In genomic region chr6:15714996-15715844, GRCm38 (mm10) we compare ENCODE assay signal across 34 mouse cellular contexts. TPM values are rescaled to one million over a fixed set of nuclear protein-coding genes. Genes with fewer than 3 reads are reported as not detected.
A peak's percentile ranks its signal among the peaks of the same experiment; 100 is the strongest.
DNase-seq lines count a peak whose midpoint lies in the region; TF ChIP-seq lines count a peak whose summit lies in the region.
"Had no signal": no experiment of that assay in that cellular context is flagged by ENCODE, and none has a peak within 500 bp of the region (broad histone marks: within the 10 kb centered on the region; RNA-seq: fewer than 3 reads in every experiment).

No protein-coding gene starts in this region.

- no peak for TF ChIP-seq CTCF in CH12.LX (conservative IDR thresholded peaks at IDR 0.05 in 1 of 2, IDR thresholded peaks at IDR 0.05 in 1 of 2; ENCODE audit: low read depth in 2 of 2, low read length in 2 of 2)

- H3K4me3 ChIP-seq in CH12.LX (replicated peaks in 1 of 3; ENCODE audit: low read depth in 2 of 3, low read length in 2 of 3, poor library complexity in 1 of 3) (no peak overlapping the region), myocyte (no peak overlapping the region)
- H3K4me3 ChIP-seq: embryonic facial prominence, embryonic 13.5 days; forebrain, embryonic 10.5 days; forebrain, embryonic 15.5 days; gastrocnemius, adult 2 months; heart, embryonic 13.5 days; hindbrain, embryonic 10.5 days; hindbrain, embryonic 15.5 days; intestine, embryonic 15.5 days; layer of hippocampus, adult 2 months; midbrain, embryonic 10.5 days; neural tube, embryonic 15.5 days had no signal

- TF ChIP-seq POLR2A in CH12.LX (IDR thresholded peaks at IDR 0.05; ENCODE audit: low read depth, low read length) (no peak), myocyte (IDR thresholded peaks at IDR 0.05; ENCODE audit: insufficient read length, low read depth) (no peak)

- H3K4me1 ChIP-seq in CH12.LX (ENCODE audit: control insufficient read depth in 1 of 2, insufficient read depth in 2 of 2), result peaks cover 0 to 13% of the 10 kb centered on the region in 2 experiments; a peak in 2 of 4 replicates
- H3K4me1 ChIP-seq: embryonic facial prominence, embryonic 13.5 days; forebrain, embryonic 15.5 days; hindbrain, embryonic 10.5 days; hindbrain, embryonic 15.5 days; intestine, embryonic 15.5 days; neural tube, embryonic 15.5 days had no signal

- H3K4me2 ChIP-seq in CH12.LX (ENCODE audit: insufficient read depth, low read depth, poor library complexity, severe bottlenecking) (peak overlapping the region; percentile 55; the same call in 1 of the 2 replicates), myocyte (ENCODE audit: low read depth) (peak overlapping the region; percentile 36)
- H3K4me2 ChIP-seq: embryonic facial prominence, embryonic 13.5 days; forebrain, embryonic 15.5 days; heart, embryonic 13.5 days; hindbrain, embryonic 15.5 days; intestine, embryonic 15.5 days; neural tube, embryonic 15.5 days had no signal

- no peak overlapping the region for H3ac ChIP-seq in myocyte (ENCODE audit: control insufficient read depth, insufficient read length)

- no peak for TF ChIP-seq RAD21 in CH12.LX (IDR thresholded peaks at IDR 0.05; ENCODE audit: low read depth, low read length)

- dilution Hi-C loops in CH12.LX (cut with MboI; ENCODE audit: extremely low pct_ligation_motif_present, extremely low pct_unique_long_range_greater_than_20kb, low sequenced_read_pairs), result no loop called here

- no peaks in the 10 kb centered on the region for H3K9me3 ChIP-seq in CH12.LX (replicated peaks; ENCODE audit: low read length)
- H3K9me3 ChIP-seq: embryonic facial prominence, embryonic 13.5 days; forebrain, embryonic 10.5 days; forebrain, embryonic 15.5 days; heart, embryonic 13.5 days; hindbrain, embryonic 10.5 days; hindbrain, embryonic 15.5 days; intestine, embryonic 15.5 days; midbrain, embryonic 10.5 days; neural tube, embryonic 15.5 days had no signal

- TF ChIP-seq EP300 in CH12.LX (IDR thresholded peaks at IDR 0.05; ENCODE audit: low read length), result no peak

- no peaks in the 10 kb centered on the region for H3K36me3 ChIP-seq in CH12.LX (replicated peaks in 1 of 2; ENCODE audit: control insufficient read depth in 1 of 2, insufficient read depth in 1 of 2, low read length in 1 of 2)
- H3K36me3 ChIP-seq in myocyte (ENCODE audit: control insufficient read depth, insufficient read depth), result no peaks in the 10 kb centered on the region
- H3K36me3 ChIP-seq: embryonic facial prominence, embryonic 13.5 days; forebrain, embryonic 10.5 days; forebrain, embryonic 15.5 days; heart, embryonic 13.5 days; hindbrain, embryonic 10.5 days; hindbrain, embryonic 15.5 days; intestine, embryonic 15.5 days; midbrain, embryonic 10.5 days; neural tube, embryonic 15.5 days had no signal

- in situ Hi-C loops in CH12.LX (cut with MboI; ENCODE audit: low pct_ligation_motif_present, low pct_unique_long_range_greater_than_20kb, low sequenced_read_pairs), result no loop called here

- H3K9ac ChIP-seq in CH12.LX (ENCODE audit: insufficient read depth, low read depth), result peak overlapping the region; percentile 86
- H3K9ac ChIP-seq: embryonic facial prominence, embryonic 13.5 days; forebrain, embryonic 15.5 days; heart, embryonic 13.5 days; hindbrain, embryonic 15.5 days; intestine, embryonic 15.5 days; liver, embryonic 14.5 days; neural tube, embryonic 15.5 days had no signal

- H3K27ac ChIP-seq in CH12.LX (ENCODE audit: insufficient read depth, low read depth), result no peak overlapping the region
- H3K27ac ChIP-seq: embryonic facial prominence, embryonic 13.5 days; forebrain, embryonic 10.5 days; forebrain, embryonic 15.5 days; gastrocnemius, adult 2 months; heart, embryonic 13.5 days; hindbrain, embryonic 10.5 days; hindbrain, embryonic 15.5 days; intestine, embryonic 15.5 days; layer of hippocampus, adult 2 months; liver, embryonic 14.5 days; midbrain, embryonic 10.5 days; neural tube, embryonic 15.5 days had no signal

- DNase-seq in CD4-positive helper T cell, adult 2 months (ENCODE audit: low read depth, low spot score), result peak; percentile 44
- no peak for DNase-seq in CH12.LX (ENCODE audit: extremely low read depth)
- peak; percentile 84 for DNase-seq in ZHBTc4 (ENCODE audit: low read depth, low spot score)
- no peak for DNase-seq in frontal cortex, postnatal 36 days (ENCODE audit: low spot score in 2 of 2)
- no peak for DNase-seq in right cerebral cortex, postnatal 36 days (ENCODE audit: low spot score in 2 of 2)
- DNase-seq in lung, postnatal 14 days, result no peak
- DNase-seq: adrenal gland, adult 2 months; adrenal gland, postnatal 36 days; B cell, adult 2 months; cerebellum, adult 18-20 months; cerebellum, postnatal 10 days; gastrocnemius, adult 2 months; heart, postnatal 10 days; kidney, adult 2 months; kidney, postnatal 36 days; liver; lung, adult 2 months; lung, postnatal 10 days; right cerebral cortex, adult 18-20 months; right cerebral cortex, postnatal 4 days; thymus, postnatal 4 days had no signal

- H3K79me2 ChIP-seq in CH12.LX (replicated peaks; ENCODE audit: control insufficient read depth, extremely low read depth, insufficient read depth, poor library complexity, severe bottlenecking) (no peaks in the 10 kb centered on the region), myocyte (ENCODE audit: control insufficient read depth, insufficient read depth) (no peaks in the 10 kb centered on the region)

- H3K27me3 ChIP-seq in CH12.LX (replicated peaks), result no peaks in the 10 kb centered on the region
- no peaks in the 10 kb centered on the region for H3K27me3 ChIP-seq in myocyte (ENCODE audit: control insufficient read depth, insufficient read depth, insufficient read length)
- H3K27me3 ChIP-seq: embryonic facial prominence, embryonic 13.5 days; forebrain, embryonic 15.5 days; heart, embryonic 13.5 days; hindbrain, embryonic 15.5 days; intestine, embryonic 15.5 days; Patski had no signal

TF ChIP-seq in CH12.LX, 34 proteins besides CTCF, POLR2A, EP300 and RAD21:
- peak; percentile 69 for TF ChIP-seq CHD2 (IDR thresholded peaks at IDR 0.05; ENCODE audit: low read length)
- peak; percentile 18; the same call in 1 of the 2 replicates for TF ChIP-seq IRF4 (IDR thresholded peaks at IDR 0.05; ENCODE audit: low read depth, low read length)
- no peak for TF ChIP-seq NRF1 (IDR thresholded peaks at IDR 0.05; ENCODE audit: low read depth, low read length)
TF ChIP-seq in CH12.LX: peak in this region for 2.

TF ChIP-seq in myocyte, 11 proteins besides CTCF, POLR2A, EP300 and RAD21:
- TF ChIP-seq MAX (IDR thresholded peaks at IDR 0.05; ENCODE audit: low read depth), result no peak

RNA-seq across cellular contexts. Expression of gene Mdfic, which starts 5.2 kb away (rescaled TPM):
- total RNA-seq in CH12.LX (2012; rRNA removed) (10.5 and 14.1 TPM in 2 replicates), CH12.LX (2014; rRNA removed) (14.7 and 15.1 TPM in 2 replicates)
- polyA plus RNA-seq in CH12.LX (2012; ENCODE audit: insufficient read length, low read depth) (8.3 and 8.9 TPM in 2 replicates), myocyte (2012; fragmentation: generic; extraction: Trizol) (26.9 TPM)

Comparison
In these comparisons a context has a peak if more than half of its experiments do, and no peak if none do; other contexts are left out.
1. DNase-seq: peak in CD4-positive helper T cell, adult 2 months (single experiment) and ZHBTc4 (single experiment); none in CH12.LX (single experiment), frontal cortex, postnatal 36 days (0 of 2), right cerebral cortex, postnatal 36 days (0 of 2) and lung, postnatal 14 days (single experiment).